Mouse (Mus musculus): ENCODE measurements around the gene Tlr8. TPM values are rescaled to one million over a fixed set of nuclear protein-coding genes. Genes with fewer than 3 reads are reported as not detected.
"Not testable (repeated sequence)": the region's sequence is repeated elsewhere in the genome, so short reads cannot be mapped to it uniquely, and the experiment has no call there.

Gene Tlr8
- 0.78 and 1.2 TPM in 2 replicates for total RNA-seq (2021)
- long read RNA-seq, experiment 1, partial matches to known transcripts: 0 of 1 reads
- long read RNA-seq, experiment 1, other reads (novel, unspliced or antisense): 1 of 1 reads
- long read RNA-seq, experiment 2: 0 reads

GRCm38 (mm10) chrX:167264086-167264485 is at the start of gene Tlr8:
Gene Tlr8 (minus strand): TSS chrX:167264329.
- no peak for DNase-seq

DNA sequence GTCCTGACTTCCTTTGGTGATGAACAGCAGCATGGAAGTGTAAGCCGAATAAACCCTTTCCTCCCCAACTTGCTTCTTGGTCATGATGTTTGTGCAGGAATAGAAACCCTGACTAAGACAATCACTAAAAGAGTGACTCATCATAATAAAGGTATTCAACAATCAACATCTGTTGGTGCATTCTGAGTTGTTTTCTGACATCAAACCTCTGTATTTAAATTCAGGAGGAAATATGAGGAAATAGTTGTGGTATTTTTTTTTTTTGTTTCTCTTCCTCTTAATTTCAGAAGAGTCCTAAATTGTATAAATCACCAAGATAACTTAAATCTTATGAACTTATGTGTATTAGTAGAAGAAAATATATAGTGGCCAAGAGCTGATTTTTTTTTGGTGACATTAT is 37.9 kb upstream of the Tlr8 start:
- not testable (repeated sequence) for DNase-seq

GRCm38 (mm10) chrX:167276953-167277352 is 12.8 kb upstream of the Tlr8 start:
- peak; percentile 78 for DNase-seq

DNA sequence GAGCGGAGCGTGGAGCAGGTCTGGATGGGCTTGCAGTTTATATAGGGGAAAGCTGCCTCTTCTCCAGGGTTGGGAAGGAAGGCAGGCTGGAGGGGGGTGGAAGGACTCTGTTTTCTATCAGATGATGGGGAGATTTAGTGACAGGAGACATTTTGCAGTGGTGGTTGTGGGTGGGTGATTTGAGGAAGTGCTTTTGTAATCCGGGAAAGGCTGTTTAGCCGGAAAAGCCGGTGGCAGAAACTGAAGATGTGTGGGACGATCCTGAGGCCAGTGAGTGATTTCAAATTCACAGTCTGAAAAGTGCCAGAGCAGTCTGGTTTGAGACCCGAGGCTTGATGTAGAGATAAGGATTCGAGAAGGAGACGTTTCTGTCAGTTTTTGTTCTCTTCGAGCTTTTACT is 12.4 kb upstream of the Tlr8 start:
- no peak for DNase-seq

GRCm38 (mm10) chrX:167263530-167263929 is 599 bp downstream of the Tlr8 start:
- DNase-seq: no peak

- peak; percentile 13 for DNase-seq
Observed at GRCm38 (mm10) chrX:167241736-167242135, 22.4 kb downstream of the Tlr8 start.

- no peak for DNase-seq
Observed at GRCm38 (mm10) chrX:167239293-167239921, 24.7 kb downstream of the Tlr8 start.

DNA sequence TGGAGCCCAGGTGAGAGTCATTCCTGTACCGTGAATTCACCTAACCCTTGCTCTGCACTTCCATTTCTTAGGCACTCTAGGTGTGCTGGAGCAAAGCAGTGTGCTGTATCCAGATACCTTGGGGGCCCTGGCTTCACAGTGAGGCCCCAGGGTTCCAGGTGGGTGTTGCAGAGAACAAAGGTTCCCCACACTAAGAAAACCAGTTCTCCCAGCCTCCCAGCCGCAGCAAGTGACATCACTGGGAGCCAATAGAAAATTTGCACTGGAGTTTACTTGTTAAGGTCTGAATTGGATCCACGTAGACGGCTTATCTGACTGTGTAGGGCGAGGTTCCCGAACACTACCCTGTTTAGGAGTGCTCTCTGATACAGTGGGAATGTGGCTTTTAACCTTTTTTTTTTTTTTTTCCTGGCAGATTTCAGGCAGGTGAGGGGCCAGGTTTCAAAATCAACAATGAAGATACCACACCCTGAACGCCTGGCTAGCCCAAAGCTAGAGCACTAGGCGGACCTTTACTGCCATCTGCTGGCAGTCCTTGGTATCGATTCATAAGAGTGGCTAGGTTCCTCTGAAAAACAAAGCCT is 30.9 kb downstream of the Tlr8 start:
- DNase-seq: peak; percentile 75

GRCm38 (mm10) chrX:167231150-167231549 is 33.0 kb downstream of the Tlr8 start:
- no peak for DNase-seq

GRCm38 (mm10) chrX:167229819-167230218 is 34.3 kb downstream of the Tlr8 start:
- DNase-seq: no peak

GRCm38 (mm10) chrX:167229206-167229605 is 34.9 kb downstream of the Tlr8 start:
- peak; percentile 86 for DNase-seq

DNA sequence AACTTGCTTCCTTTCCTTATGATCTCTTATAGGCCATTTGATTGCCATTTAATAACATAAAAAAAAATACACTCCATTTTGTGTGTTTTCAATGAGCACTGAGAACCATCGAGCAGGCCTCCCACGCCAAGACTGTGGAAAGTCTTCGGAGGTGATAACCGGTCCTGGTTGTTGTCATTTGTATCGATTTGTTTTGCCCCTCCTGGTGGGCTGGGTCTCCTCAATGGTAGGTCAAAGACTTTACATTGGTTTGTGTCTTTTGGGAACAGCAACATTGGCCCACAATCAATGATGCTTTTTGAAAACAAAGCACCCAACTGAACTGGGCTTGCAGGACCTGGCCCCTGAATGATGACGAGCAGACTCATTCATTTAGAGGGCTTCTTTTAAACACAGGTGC is 36.4 kb downstream of the Tlr8 start:
- no peak for DNase-seq

DNA sequence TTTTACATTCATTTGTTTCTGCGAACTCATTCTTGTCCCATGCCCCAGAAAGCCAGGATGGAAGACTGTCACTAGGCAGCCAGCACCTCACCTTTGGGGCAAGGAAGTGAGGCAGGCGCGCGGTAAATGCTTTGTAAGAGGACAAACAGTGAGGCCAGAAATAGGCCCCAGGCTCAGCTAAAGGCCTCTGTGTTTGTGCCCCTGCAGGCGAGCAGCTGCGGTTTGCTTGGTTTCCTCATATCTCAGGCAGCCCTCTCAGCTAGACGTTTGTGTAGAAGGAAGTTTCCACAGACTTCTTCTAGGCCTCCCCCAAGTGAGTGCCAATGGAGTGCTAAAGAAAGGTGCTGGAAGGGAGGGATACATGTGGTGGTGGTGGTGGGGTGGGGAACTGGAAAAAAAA is 37.0 kb downstream of the Tlr8 start:
- DNase-seq: peak; percentile 14

DNA sequence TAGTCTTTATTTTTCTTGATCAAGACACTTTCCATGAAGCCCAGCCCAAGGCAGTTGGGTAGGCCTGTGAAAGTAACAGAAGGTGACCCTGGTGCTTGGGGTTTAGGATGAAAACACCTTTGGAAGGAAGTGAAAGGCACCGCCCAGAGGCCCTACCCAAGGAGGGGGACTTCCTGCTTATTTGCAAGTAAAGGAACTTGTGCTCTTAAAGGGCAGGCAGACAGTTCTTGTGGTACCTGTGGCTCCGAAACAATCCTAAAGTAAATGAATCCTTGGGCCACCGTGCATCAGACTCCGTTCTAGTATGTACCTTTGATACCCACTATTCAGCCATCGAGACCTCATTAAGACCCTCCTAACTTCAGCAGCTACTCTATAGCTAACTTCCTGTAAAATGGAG is 37.6 kb downstream of the Tlr8 start:
- no peak for DNase-seq

- peak; percentile 58 for DNase-seq
Observed at GRCm38 (mm10) chrX:167212707-167213106, 51.4 kb downstream of the Tlr8 start.

GRCm38 (mm10) chrX:167211871-167212555 is 52.1 kb downstream of the Tlr8 start:
- DNase-seq: no peak

DNA sequence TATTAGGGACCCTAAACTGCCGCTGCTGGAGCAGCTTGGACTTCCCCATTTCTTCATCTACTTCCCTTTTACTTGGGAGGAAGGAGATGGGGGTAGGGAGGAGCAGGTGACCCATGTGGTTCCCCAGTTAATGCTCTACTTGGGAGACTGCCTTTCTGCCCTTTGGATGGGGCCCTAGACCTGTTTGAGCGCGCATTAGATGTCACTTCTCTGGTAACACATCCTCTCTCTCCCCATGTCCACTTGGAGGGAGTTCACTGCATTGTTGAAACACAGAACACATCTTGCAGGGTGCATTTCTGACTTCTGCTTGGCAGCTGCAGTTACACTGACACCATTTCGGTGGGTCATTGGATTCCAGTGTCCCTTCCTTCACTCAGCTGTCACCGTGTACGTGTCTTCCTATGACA is 53.8 kb downstream of the Tlr8 start:
- DNase-seq: no peak

DNA sequence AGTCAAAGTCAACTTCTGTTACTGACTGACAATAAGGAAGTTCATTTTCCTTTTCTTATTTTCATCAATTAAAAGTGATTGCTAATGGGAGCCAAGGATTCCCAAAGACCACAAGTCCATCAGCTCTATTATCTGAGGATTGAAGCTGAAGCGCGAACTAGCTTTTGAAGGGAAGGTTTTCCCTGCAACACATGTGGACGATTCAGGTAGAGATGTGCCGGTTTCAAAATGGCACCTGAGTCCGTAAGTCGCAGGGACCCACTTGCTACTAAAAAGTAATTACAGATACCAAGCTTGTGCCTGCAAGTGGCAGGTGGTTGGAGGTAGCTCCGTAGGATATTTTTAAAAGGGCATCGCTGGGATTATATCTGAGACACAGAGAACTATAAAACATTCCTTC is 54.3 kb downstream of the Tlr8 start:
- DNase-seq: no peak

DNA sequence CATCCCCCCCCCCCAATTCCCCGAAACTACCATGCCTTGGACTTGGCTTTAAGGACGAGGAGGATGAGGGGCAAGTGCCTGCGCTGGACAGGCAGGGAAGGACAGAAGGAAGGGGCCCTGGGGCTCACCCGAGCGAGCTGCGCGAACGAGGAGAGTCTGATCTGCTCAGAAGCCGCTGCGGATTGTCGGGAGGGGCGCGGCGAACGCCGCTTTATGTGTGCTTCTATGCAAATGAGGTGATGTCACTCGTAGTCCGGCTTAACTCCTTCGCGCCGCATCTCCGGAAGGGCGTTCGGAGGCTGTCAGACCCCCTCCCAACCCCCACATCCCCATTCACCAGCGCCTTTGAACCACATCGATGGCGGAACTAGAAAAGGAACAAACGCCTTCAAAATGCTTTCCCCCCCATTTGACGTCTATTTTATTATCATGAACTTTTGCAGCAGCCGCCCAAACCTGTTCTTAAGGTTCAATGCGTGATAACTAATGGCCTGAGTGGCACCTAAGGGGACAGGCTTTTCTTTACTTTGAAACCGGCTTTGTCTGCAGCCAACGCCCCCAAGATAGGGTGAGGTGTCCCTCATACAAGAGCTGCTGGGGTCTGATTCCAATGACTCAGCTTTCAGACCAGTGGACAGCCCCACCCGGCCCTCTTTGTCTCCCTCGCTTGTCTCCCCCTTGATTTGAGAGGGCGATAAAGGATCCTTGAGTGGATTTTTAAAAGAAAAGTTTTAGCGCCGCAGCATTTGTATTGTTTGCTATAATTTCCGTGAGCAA is 55.0 kb downstream of the Tlr8 start, which contains the start of gene Tmsb4x:
Tmsb4x (minus strand) TSS at position 338 of the 777 bp plus-strand sequence.
- DNase-seq: peak; percentile 88

GRCm38 (mm10) chrX:167208506-167208820 is 55.7 kb downstream of the Tlr8 start:
- DNase-seq: peak; percentile 31

DNA sequence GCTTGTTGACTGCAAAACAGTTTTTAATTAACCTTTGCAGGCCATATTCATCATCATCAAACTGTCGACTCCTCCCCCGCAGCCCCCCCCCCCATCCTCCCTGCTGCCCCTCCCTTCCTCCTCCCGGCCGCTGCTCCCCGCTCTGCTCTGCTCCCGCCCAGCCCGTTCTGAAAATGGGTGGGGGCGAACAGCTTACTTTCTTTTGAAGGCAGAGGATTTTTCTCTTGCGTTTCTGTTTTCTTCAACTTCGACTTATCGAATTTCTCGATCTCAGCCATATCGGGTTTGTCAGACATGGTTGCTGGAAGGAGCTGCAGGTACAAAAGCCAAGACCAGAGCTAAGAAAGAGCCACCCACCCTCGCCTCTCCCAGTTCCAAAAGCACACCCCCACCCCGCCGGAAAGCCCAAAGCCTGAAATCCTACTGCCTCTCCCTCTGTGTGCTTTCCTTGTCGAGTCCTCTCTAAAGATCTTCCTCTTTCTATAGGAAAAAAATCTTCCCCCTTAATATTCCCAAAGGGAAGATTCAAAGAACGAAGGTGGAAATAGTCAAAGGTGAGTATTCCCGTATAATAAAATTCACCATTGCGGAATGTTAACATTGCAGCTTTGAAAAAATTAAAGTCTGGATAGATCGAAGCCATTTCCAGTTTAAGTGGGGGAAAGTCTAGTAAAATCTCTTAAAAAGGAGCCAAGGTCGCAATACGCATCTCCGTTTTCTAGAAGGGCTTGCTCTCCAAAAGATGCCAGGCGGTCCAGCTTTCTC is 56.2 kb downstream of the Tlr8 start:
- peak; percentile 46 for DNase-seq

Measured in adrenal gland, postnatal 14 days (tissue).